8 mouse cellular contexts compared by ENCODE assay signal in genomic region chr19:4698205-4698677, GRCm38 (mm10). TPM values are rescaled to one million over a fixed set of nuclear protein-coding genes. Genes with fewer than 3 reads are reported as not detected.
DNase-seq lines count a peak whose midpoint lies in the region; ATAC-seq lines count a peak whose summit lies in the region.

Gm960 (minus strand) TSS chr19:4698668.

- ATAC-seq in hindbrain, embryonic 16.5 days: peak; percentile 94

- intact Hi-C loops in left cerebral cortex, postnatal 14 days (cut with DNase I): loop anchor here (5.0 kb wide), 1 partner anchor 216 kb away; no protein-coding TSS in a partner anchor

- DNase-seq in adrenal gland, adult 18-20 months (ENCODE audit: low spot score in 2 of 2): peak; percentile 77 to 82
- DNase-seq in cerebellum, postnatal 25 days: peak; percentile 97 to 98
- DNase-seq in gastrocnemius, adult 8-10 months (ENCODE audit: low spot score in 2 of 2): peak; percentile 30 to 53
- DNase-seq in left cerebral cortex, postnatal 14 days (ENCODE audit: low spot score in 2 of 2): peak; percentile 74 to 84
- peak; percentile 84 for DNase-seq in midbrain, embryonic 10.5 days (ENCODE audit: low spot score)
- DNase-seq in right cerebral cortex, postnatal 36 days (ENCODE audit: low spot score in 2 of 2): peak; percentile 70 to 76
- DNase-seq in spleen, postnatal 14 days (ENCODE audit: low spot score in 2 of 2): no peak

- peak within 1 kb of the TSS; percentile 87 for H3K27ac ChIP-seq in hindbrain, embryonic 16.5 days (ENCODE audit: low read depth, low read length)
- H3K27ac ChIP-seq in midbrain, embryonic 10.5 days (replicated peaks): peak within 1 kb of the TSS; percentile 83

- peak within 1 kb of the TSS; percentile 81 for H3K9ac ChIP-seq in hindbrain, embryonic 16.5 days (ENCODE audit: low read depth, low read length)

- H3K36me3 ChIP-seq in hindbrain, embryonic 16.5 days (ENCODE audit: control insufficient read depth, insufficient read depth, low read length): no peaks in the 10 kb centered on the region
- H3K36me3 ChIP-seq in midbrain, embryonic 10.5 days: no peaks in the 10 kb centered on the region

- peak within 1 kb of the TSS; percentile 63 for H3K4me3 ChIP-seq in hindbrain, embryonic 16.5 days (ENCODE audit: low read length)
- H3K4me3 ChIP-seq in midbrain, embryonic 10.5 days: peak within 1 kb of the TSS; percentile 60

- H3K4me1 ChIP-seq in hindbrain, embryonic 16.5 days (ENCODE audit: control insufficient read depth, insufficient read depth, low read depth, low read length): peaks cover 8% of the 10 kb centered on the region
- H3K4me1 ChIP-seq in midbrain, embryonic 10.5 days: peaks cover 34% of the 10 kb centered on the region

- H3K9me3 ChIP-seq in hindbrain, embryonic 16.5 days (ENCODE audit: control insufficient read depth, low read length): no peaks in the 10 kb centered on the region
- H3K9me3 ChIP-seq in midbrain, embryonic 10.5 days (replicated peaks): peaks cover 4% of the 10 kb centered on the region; the same call in 1 of the 2 replicates

- H3K27me3 ChIP-seq in hindbrain, embryonic 16.5 days (replicated peaks; ENCODE audit: control insufficient read depth, insufficient read depth, low read length): no peaks in the 10 kb centered on the region
- peaks cover 80% of the 10 kb centered on the region for H3K27me3 ChIP-seq in midbrain, embryonic 10.5 days (ENCODE audit: low read depth, poor library complexity, severe bottlenecking)

- WGBS in hindbrain, embryonic 16.5 days: under 1% methylated on average over 40 of the region's 40 CpGs
- WGBS in midbrain, embryonic 10.5 days: under 1% methylated on average over 40 of the region's 40 CpGs

- peak within 1 kb of the TSS; percentile 73 for H3K4me2 ChIP-seq in hindbrain, embryonic 16.5 days (ENCODE audit: low read length)

RNA-seq across cellular contexts. Expression of gene Gm960, which starts in this region (rescaled TPM):
- not detected for total RNA-seq in adrenal gland, adult 18-20 months (2021)
- total RNA-seq in gastrocnemius, adult 8-10 months (2022): not detected
- polyA plus RNA-seq in hindbrain, embryonic 16.5 days (2015; fragmentation: Nextera tagmentation; extraction: Ambion mirVana): 5.2 and 6.7 TPM in 2 replicates
- total RNA-seq in left cerebral cortex, postnatal 14 days (2021): 1 to 10 TPM; 1.8 to 2.1 TPM
- polyA plus RNA-seq in midbrain, embryonic 10.5 days (2016; fragmentation: Nextera tagmentation; extraction: Ambion mirVana): 2.6 and 2.7 TPM in 2 replicates

Comparison
In these comparisons a context has a peak if more than half of its experiments do, and no peak if none do; other contexts are left out.
1. Peak in DNase-seq in adrenal gland, adult 18-20 months; RNA of the gene not detected or under 1 TPM.
2. Peak in DNase-seq in gastrocnemius, adult 8-10 months; RNA of the gene not detected or under 1 TPM.
3. DNase-seq: peak in cerebellum, postnatal 25 days (2 of 2), left cerebral cortex, postnatal 14 days (2 of 2), midbrain, embryonic 10.5 days (single experiment) and right cerebral cortex, postnatal 36 days (2 of 2); none in spleen, postnatal 14 days (0 of 2).